Mouse (Mus musculus) intestine, embryonic 15.5 days (tissue): ENCODE measurements around the gene Fkbp5. TPM values are rescaled to one million over a fixed set of nuclear protein-coding genes. Genes with fewer than 3 reads are reported as not detected.

Experiments used
- ATAC-seq: fragments of 200-750 bp; cut with Nextera tagmentation; 2 replicates; pipeline ENCODE4 v1.8.0; 2017; ENCODE audit warnings: moderate TSS enrichment, moderate library complexity
- H3K27ac ChIP-seq: fragments of 300-500 bp; sonication (generic); 2 replicates; pipeline ENCODE4 v1.5.1; 2015; ENCODE audit warnings: mild to moderate bottlenecking, inconsistent platforms
- H3K27me3 ChIP-seq: fragments of 300-500 bp; sonication (generic); replicated peaks from 2 replicates; pipeline ENCODE4 v1.6.1; 2015; ENCODE audit warnings: inconsistent platforms
- H3K36me3 ChIP-seq: fragments of 300-500 bp; sonication (generic); 2 replicates; pipeline ENCODE4 v1.6.1; 2015; ENCODE audit warnings: inconsistent platforms
- H3K4me1 ChIP-seq: fragments of 300-500 bp; sonication (generic); replicated peaks from 2 replicates; pipeline ENCODE4 v1.6.1; 2015; ENCODE audit warnings: inconsistent platforms
- H3K4me2 ChIP-seq: fragments of 300-500 bp; sonication (generic); replicated peaks from 2 replicates; pipeline ENCODE4 v1.6.1; 2015; ENCODE audit warnings: mild to moderate bottlenecking, inconsistent platforms
- H3K4me3 ChIP-seq: fragments of 300-500 bp; sonication (generic); replicated peaks from 2 replicates; pipeline ENCODE4 v1.5.1; 2015; ENCODE audit warnings: inconsistent platforms
- H3K9ac ChIP-seq: fragments of 300-500 bp; sonication (generic); 2 replicates; pipeline ENCODE4 v1.6.1; 2015; ENCODE audit warnings: inconsistent platforms
- H3K9me3 ChIP-seq: fragments of 300-500 bp; sonication (generic); 2 replicates; pipeline ENCODE4 v1.6.1; 2016; ENCODE audit warnings: inconsistent platforms
- WGBS: fragments of 180-500 bp; shearing (Covaris S2); methylation state at CpG from one replicate; pipeline ENCODE4 v1.1.7; 2015; 5-methylcytosine and 5-hydroxymethylcytosine counted together
- polyA plus RNA-seq: library from polyadenylated mRNA; unstranded; fragments of >200 nt; fragmentation: Nextera tagmentation; extraction: Ambion mirVana; gene quantifications from 2 replicates; pipeline ENCODE4 v1.2.1, GENCODE M21; 2015

Gene Fkbp5
- polyA plus RNA-seq, 1 experiment from 2014 or later = 25.9 TPM

GRCm38 (mm10) chr17:28511616-28512541 is 5.4 kb downstream of the Fkbp5 start:
- Histone ChIP-seq H3K36me3 (no peaks in the 10 kb centered on the region), H3K9ac (no peak overlapping the region), H3K27ac (peak overlapping the region; percentile 78), H3K4me2 (0 out of 2 replicates have a peak overlapping the region, but pooled peaks have one; percentile 1), H3K27me3 (no peaks in the 10 kb centered on the region), H3K4me3 (no peak overlapping the region), H3K4me1 (peaks cover 43% of the 10 kb centered on the region), H3K9me3 (no peaks in the 10 kb centered on the region)
- 36% methylated on average over 9 of the region's 9 CpGs for WGBS
- ATAC-seq = no peak

- no peaks in the 10 kb centered on the region for H3K36me3 ChIP-seq
- ATAC-seq = no peak
- 0 out of 2 replicates have a peak overlapping the region, but pooled peaks have one; percentile 9 for H3K4me3 ChIP-seq
Observed at GRCm38 (mm10) chr17:28510445-28511342, 6.6 kb downstream of the Fkbp5 start.

GRCm38 (mm10) chr17:28507496-28507895 is 9.8 kb downstream of the Fkbp5 start:
- Histone ChIP-seq H3K9ac (no peak overlapping the region), H3K4me3 (no peak overlapping the region), H3K4me1 (peaks cover 30% of the 10 kb centered on the region), H3K27ac (no peak overlapping the region), H3K36me3 (no peaks in the 10 kb centered on the region), H3K9me3 (no peaks in the 10 kb centered on the region), H3K4me2 (no peak overlapping the region), H3K27me3 (no peaks in the 10 kb centered on the region)
- ATAC-seq = no peak
- 22% methylated on average over 5 of the region's 5 CpGs for WGBS

More at GRCm38 (mm10) chr17:28510445-28511342, 6.6 kb downstream of the Fkbp5 start:
- Histone ChIP-seq H3K9ac (peak overlapping the region; percentile 26), H3K4me2 (peak overlapping the region; percentile 53), H3K27ac (no peak overlapping the region), H3K4me1 (peaks cover 41% of the 10 kb centered on the region), H3K27me3 (no peaks in the 10 kb centered on the region), H3K9me3 (no peaks in the 10 kb centered on the region)
- 8% methylated on average over 28 of the region's 28 CpGs for WGBS

GRCm38 (mm10) chr17:28506895-28507294 is 10.4 kb downstream of the Fkbp5 start:
- no peak overlapping the region for H3K4me3 ChIP-seq
- H3K9ac ChIP-seq = no peak overlapping the region
- ATAC-seq = no peak
- no peak overlapping the region for H3K4me2 ChIP-seq
- H3K27ac ChIP-seq = no peak overlapping the region
- no peaks in the 10 kb centered on the region for H3K36me3 ChIP-seq
- H3K4me1 ChIP-seq = peaks cover 25% of the 10 kb centered on the region
- 32% methylated on average over 5 of the region's 5 CpGs for WGBS
- no peaks in the 10 kb centered on the region for H3K27me3 ChIP-seq
- no peaks in the 10 kb centered on the region for H3K9me3 ChIP-seq

GRCm38 (mm10) chr17:28505591-28505990 is 11.7 kb downstream of the Fkbp5 start:
- Histone ChIP-seq H3K36me3 (no peaks in the 10 kb centered on the region), H3K4me3 (no peak overlapping the region), H3K4me2 (no peak overlapping the region), H3K27me3 (no peaks in the 10 kb centered on the region), H3K4me1 (peaks cover 20% of the 10 kb centered on the region), H3K9ac (no peak overlapping the region), H3K9me3 (no peaks in the 10 kb centered on the region), H3K27ac (no peak overlapping the region)
- WGBS = 93% methylated on average over 4 of the region's 4 CpGs
- ATAC-seq = no peak

- Histone ChIP-seq H3K27ac (no peak overlapping the region), H3K4me1 (peaks cover 14% of the 10 kb centered on the region), H3K9ac (no peak overlapping the region), H3K4me3 (no peak overlapping the region), H3K4me2 (no peak overlapping the region), H3K9me3 (no peaks in the 10 kb centered on the region), H3K27me3 (no peaks in the 10 kb centered on the region), H3K36me3 (no peaks in the 10 kb centered on the region)
- WGBS = 78% methylated on average over 6 of the region's 6 CpGs
- no peak for ATAC-seq
Observed at GRCm38 (mm10) chr17:28504182-28504581, 13.1 kb downstream of the Fkbp5 start.

GRCm38 (mm10) chr17:28502196-28502821 is 15.0 kb downstream of the Fkbp5 start:
- no peaks in the 10 kb centered on the region for H3K36me3 ChIP-seq
- no peak for ATAC-seq
- no peak overlapping the region for H3K27ac ChIP-seq
- H3K9me3 ChIP-seq = no peaks in the 10 kb centered on the region
- H3K4me2 ChIP-seq = no peak overlapping the region
- H3K4me3 ChIP-seq = no peak overlapping the region
- 58% methylated on average over 7 of the region's 7 CpGs for WGBS
- H3K9ac ChIP-seq = no peak overlapping the region
- H3K4me1 ChIP-seq = peaks cover 9% of the 10 kb centered on the region
- H3K27me3 ChIP-seq = no peaks in the 10 kb centered on the region

- no peak for ATAC-seq
- 75% methylated on average over 3 of the region's 3 CpGs for WGBS
Observed at GRCm38 (mm10) chr17:28500465-28500864, 16.9 kb downstream of the Fkbp5 start.

GRCm38 (mm10) chr17:28499190-28499589 is 18.1 kb downstream of the Fkbp5 start:
- Histone ChIP-seq H3K4me2 (no peak overlapping the region), H3K4me3 (no peak overlapping the region)
- no peak for ATAC-seq

More at GRCm38 (mm10) chr17:28500465-28500864, 16.9 kb downstream of the Fkbp5 start:
- Histone ChIP-seq H3K36me3 (no peaks in the 10 kb centered on the region), H3K4me2 (no peak overlapping the region), H3K27ac (no peak overlapping the region), H3K9me3 (no peaks in the 10 kb centered on the region), H3K27me3 (no peaks in the 10 kb centered on the region), H3K4me1 (no peaks in the 10 kb centered on the region), H3K9ac (no peak overlapping the region), H3K4me3 (no peak overlapping the region)

GRCm38 (mm10) chr17:28495832-28496231 is 21.5 kb downstream of the Fkbp5 start:
- Histone ChIP-seq H3K27me3 (no peaks in the 10 kb centered on the region), H3K4me3 (no peak overlapping the region), H3K4me1 (peaks cover 9% of the 10 kb centered on the region; the same call in 1 of the 2 replicates), H3K9ac (no peak overlapping the region), H3K4me2 (no peak overlapping the region), H3K36me3 (no peaks in the 10 kb centered on the region), H3K27ac (no peak overlapping the region), H3K9me3 (no peaks in the 10 kb centered on the region)
- 82% methylated on average over 8 of the region's 8 CpGs for WGBS
- ATAC-seq = no peak

More at GRCm38 (mm10) chr17:28499190-28499589, 18.1 kb downstream of the Fkbp5 start:
- H3K27ac ChIP-seq = no peak overlapping the region
- H3K36me3 ChIP-seq = no peaks in the 10 kb centered on the region
- H3K27me3 ChIP-seq = no peaks in the 10 kb centered on the region
- 67% methylated on average over 2 of the region's 2 CpGs for WGBS
- H3K4me1 ChIP-seq = no peaks in the 10 kb centered on the region
- no peak overlapping the region for H3K9ac ChIP-seq
- H3K9me3 ChIP-seq = no peaks in the 10 kb centered on the region

GRCm38 (mm10) chr17:28491035-28491770 is 26.1 kb downstream of the Fkbp5 start:
- Histone ChIP-seq H3K4me2 (0 out of 2 replicates have a peak overlapping the region, but pooled peaks have one; percentile 11), H3K9me3 (no peaks in the 10 kb centered on the region)

More at GRCm38 (mm10) chr17:28491035-28491770, 26.1 kb downstream of the Fkbp5 start:
- Histone ChIP-seq H3K27ac (peak overlapping the region; percentile 17; the same call in 1 of the 2 replicates), H3K4me1 (peaks cover 10% of the 10 kb centered on the region), H3K4me3 (no peak overlapping the region), H3K9ac (no peak overlapping the region), H3K27me3 (no peaks in the 10 kb centered on the region), H3K36me3 (no peaks in the 10 kb centered on the region)
- 53% methylated on average over 14 of the region's 14 CpGs for WGBS
- ATAC-seq = peak; percentile 73; the same call in 1 of the 2 replicates
